Mouse (Mus musculus) cortical plate, adult 2 months (tissue): ENCODE data around the gene Slc24a2.

ENCODE experiments used
- CTCF ChIP-seq: fragments of 200-500 bp; IDR thresholded peaks from 2 replicates; pipeline ENCODE4 v1.5.1; 2011; ENCODE audit warnings: mild to moderate bottlenecking, control low read depth, low read length; ENCODE audit not compliant: insufficient read depth; ENCODE audit errors: extremely low read depth
- POLR2A ChIP-seq: fragments of 200-500 bp; IDR thresholded peaks from 2 replicates; pipeline ENCODE4 v1.6.1; 2011; ENCODE audit warnings: mild to moderate bottlenecking, low read length, control low read depth; ENCODE audit not compliant: insufficient read depth; ENCODE audit errors: extremely low read depth

- no peak for TF ChIP-seq POLR2A
- no peak for TF ChIP-seq CTCF
These were observed 287.6 kb downstream of the Slc24a2 start for GRCm38 (mm10) chr4:86942656-86943055.
